Mouse (Mus musculus) heart, postnatal 36 days (tissue): Measurements from ENCODE around the gene Prame. TPM values are rescaled to one million over a fixed set of nuclear protein-coding genes. Genes with fewer than 3 reads are reported as not detected.
"Not testable (repeated sequence)": the region's sequence is repeated elsewhere in the genome, so short reads cannot be mapped to it uniquely, and the experiment has no call there.

Experiments used
- DNase-seq, 2 experiments: peaks; one replicate each; pipeline ENCODE4 v3.0.0; 2021 to 2022
- intact Hi-C: fragments of 180-260 bp; cut with DNase I; formaldehyde crosslinking; loops from one replicate; pipeline ENCODE4 v1.15.1; 2025
- total RNA-seq, 2 experiments: library from RNA; stranded (reverse); gene quantifications; 2 replicates each; pipeline ENCODE4 v1.2.3; 2021

Prame gene
- not detected for total RNA-seq

DNA sequence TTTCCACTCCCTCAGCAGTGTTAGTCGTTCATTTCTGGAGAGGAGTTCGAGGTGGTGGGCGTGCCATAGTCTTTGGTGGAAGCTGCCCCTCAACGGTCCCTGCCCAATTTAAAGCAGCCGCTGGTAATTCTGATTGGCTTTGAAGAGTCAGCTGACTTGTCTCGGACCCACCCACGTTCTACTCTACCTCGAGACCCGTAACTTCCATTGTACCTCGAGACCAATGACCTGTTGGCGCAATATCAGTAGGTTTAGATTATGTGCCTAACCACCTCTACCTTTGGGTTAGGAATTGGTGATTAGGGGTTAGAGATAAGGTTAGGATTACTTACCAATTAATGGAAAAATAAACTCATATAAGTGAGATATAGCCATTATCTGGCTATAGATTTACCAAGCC is at the start of gene Prame:
Gene Prame, minus strand, starts transcription at position 101 of the 400 bp plus-strand sequence.
- no peak for DNase-seq
- intact Hi-C loops = no loop called here

DNA sequence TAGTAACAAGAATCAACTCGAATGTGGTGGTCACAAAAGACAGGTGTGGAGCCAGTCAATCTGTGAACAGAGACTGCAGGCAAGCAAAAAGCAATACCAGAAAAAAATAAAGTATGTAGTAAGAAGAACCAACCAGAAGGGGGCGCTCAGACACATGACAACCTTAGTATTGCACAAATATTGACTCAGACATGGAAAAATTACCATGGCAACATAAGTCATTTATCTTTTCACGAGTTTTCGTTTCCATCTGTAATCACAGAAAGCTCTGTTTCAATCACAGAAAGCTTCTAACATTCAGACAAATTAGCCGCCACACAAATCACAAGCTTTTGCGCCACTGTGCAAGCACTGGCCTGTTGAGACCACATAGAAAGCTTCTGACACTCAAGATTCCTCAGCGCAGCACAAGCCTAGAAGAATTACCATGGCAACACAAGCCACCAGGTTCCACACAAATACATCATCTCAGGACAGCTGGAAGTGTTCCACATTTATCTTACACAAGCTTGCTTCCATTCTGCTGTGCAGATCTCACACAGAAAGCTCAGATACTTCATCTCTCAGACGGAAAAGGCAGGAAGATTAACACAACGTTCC is 24.8 kb upstream of the Prame start:
- intact Hi-C loops = loop anchor here (1.0 to 10.0 kb wide), 2 partner anchors 52 to 103 kb away; no protein-coding TSS in a partner anchor

DNA sequence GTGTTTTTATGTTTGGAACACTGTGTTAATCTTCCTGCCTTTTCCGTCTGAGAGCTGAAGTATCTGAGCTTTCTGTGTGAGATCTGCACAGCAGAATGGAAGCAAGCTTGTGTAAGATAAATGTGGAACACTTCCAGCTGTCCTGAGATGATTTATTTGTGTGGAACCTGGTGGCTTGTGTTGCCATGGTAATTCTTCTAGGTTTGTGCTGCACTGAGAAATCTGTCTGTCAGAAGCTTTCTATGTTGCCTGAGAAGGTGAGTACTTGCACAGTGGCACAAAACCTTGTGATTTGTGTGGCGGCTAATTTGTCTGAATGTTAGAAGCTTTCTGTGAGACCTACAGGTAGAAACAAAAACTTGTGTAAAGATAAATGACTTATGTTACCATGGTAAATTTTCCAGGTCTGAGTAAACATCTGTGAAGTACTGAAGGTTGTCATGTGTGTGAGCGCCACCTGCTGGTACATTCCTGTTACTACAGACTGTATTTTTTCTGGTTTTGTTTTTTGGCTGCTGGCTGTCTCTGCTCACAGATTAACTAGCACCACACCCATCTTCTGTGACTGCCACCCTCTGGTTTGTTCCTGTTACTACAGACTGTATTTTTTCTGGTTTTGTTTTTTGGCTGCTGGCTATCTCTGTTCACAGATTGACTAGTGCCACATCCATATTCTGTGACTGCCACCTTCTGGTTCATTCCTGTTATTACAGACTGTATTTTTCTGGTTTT is 26.0 kb downstream of the Prame start:
- intact Hi-C loops = loop anchor here (10.0 kb wide), 1 partner anchor 103 kb away; no protein-coding TSS in a partner anchor
- peak in 1 of 2 experiments; percentile 2 for DNase-seq

More for the DNA sequence above, 24.8 kb upstream of the Prame start:
- peak in 1 of 2 experiments; percentile 19 for DNase-seq

DNA sequence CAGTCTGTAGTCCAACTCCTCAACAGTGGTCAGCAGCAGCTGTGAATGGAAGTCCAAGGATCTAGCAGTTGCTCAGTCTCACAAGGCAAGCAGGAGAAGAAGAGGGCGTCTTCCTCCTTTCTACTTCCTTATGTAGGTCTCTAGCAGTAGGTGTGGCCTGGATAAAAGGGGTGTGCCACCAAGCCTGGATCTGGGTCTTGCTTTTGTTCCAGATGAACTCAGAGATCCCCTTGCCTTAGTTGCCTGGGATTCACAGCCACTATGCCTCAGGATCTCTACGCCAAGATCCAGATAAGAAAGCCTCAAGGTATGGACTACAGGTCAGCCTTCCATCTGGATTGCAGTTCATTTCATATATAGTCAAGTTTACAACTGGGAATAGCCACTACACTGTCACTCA is 28.8 kb downstream of the Prame start, which contains the start of gene Nxf7:
Gene Nxf7, minus strand, starts transcription at position 101 of the 400 bp plus-strand sequence.
- intact Hi-C loops = loop anchor here (2.0 kb wide), 1 partner anchor 50 kb away; no protein-coding TSS in a partner anchor
- no peak for DNase-seq

DNA sequence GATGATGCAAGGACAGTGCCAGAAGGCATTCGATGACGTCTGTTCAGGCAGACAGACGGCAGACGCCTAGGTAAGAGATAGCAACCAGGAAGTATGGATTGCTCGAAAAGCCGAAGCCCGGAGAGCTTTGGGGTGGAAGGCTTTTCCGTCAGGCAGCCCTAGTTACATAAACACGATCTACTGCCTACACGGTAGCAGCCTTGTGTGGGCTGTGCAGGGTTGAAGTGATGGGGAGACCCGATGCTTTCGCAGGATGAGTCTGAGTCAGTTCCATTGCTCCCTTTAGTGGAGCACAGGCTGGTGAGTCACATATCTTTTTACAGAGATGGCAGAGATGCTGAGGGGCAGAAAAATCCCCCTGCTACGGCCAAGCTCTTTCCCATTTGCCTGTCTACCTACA is 29.4 kb downstream of the Prame start:
- intact Hi-C loops = loop anchor here (2.0 kb wide), 1 partner anchor 51 kb away; no protein-coding TSS in a partner anchor
- DNase-seq = no peak

DNA sequence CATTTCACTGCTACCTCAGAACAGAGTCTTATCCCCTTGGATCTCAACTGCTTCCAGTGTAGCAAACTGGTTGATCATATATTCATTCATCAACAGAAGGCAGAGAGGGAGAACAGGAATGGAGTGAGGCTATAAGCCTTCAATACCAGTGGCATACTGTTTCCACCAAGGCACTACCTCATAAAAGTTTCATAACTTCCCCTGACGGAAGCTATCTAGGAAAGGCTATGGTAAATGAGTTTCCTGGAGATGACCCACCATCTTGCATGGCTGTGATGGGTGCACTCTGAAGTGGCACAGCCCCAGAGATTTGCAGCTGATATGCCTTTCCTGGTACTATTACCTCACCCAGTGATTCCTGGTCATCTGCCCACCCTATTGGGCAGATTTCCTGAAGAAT is 51.1 kb downstream of the Prame start:
- DNase-seq = no peak
- intact Hi-C loops = no loop called here

DNA sequence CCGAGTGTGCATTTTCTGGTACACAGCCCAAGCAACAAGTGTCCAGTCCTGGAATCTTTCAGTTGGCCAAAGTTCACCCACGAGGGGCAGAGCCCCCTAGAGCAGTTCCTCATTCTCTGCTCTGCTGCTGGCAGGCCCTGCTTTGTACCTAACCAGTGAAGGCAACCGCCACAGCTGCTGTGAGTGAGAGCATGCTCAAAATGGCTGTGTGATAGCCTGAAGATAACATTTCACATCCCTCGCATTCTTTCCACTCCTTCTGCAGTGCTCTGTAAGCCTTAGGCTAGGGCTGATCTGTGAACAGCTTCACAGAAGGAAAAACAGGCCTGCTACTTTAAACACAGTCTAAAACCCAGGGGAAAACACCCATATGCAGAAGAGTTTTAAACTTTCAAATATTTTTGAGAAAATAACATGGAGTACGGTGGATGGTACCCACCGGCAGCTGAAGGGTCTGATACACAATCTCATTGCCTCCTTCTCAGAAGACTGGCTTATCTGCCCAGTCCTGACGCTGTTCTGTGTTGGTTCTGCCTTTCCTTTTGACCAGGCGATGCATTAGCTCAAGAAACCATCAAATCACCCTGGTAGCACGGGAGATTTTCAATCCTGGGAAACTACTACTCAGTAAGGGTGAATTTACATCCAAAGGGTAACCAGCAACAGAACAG is 52.4 kb downstream of the Prame start:
- DNase-seq, intact Hi-C loops: not testable (repeated sequence)

DNA sequence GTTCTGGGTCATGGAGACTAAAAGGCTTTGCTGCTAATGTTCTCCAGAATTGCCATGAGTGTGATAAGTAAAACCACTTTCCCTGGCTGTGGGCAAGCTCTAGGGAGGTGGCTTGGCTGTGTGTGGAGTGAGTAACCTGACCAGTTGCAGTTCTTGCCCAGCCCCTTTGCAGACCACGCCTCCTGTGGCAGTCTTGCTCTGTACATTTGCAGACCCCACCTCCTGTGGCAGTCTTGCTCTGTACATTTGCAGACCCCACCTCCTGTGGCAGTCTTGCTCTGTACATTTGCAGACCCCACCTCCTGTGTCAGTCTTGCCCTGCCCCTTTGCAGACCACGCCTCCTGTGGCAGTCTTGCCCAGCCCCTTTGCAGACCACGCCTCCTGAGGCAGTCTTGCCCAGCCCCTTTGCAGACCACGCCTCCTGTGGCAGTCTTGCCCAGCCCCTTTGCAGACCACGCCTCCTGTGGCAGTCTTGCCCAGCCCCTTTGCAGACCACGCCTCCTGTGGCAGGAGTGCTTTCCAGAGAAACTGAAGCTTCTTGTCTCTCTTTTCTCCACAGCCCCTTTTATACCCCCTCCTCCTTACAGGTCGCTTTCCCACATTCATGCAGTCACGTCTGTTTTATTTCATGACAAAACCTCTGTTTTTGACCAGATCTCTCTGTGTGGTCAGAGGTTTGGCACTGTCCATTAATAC is 53.1 kb downstream of the Prame start:
- intact Hi-C loops, DNase-seq: not testable (repeated sequence)

DNA sequence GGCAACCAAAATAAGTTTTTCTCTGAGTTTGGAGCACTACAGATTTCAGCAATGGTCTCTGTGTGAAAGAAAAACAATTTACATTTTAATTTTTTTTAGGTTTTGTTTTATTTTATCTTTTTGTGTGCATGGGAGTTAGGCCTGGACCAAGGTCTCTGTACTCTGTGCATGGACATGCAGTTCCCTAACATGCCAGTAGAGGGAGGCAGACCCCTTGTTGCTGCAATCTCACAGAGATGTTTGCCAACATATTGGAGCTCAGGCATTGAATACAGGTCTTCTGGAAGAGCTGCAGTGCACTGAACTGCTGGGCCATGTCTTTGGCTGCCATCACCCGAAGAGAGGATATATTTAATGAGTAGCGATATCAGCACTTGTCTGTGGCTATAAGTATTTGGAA is 58.0 kb downstream of the Prame start:
- intact Hi-C loops = loop anchor here (5.0 kb wide), 2 partner anchors 183 to 228 kb away; partner anchors contain the start of gene Bhlhb9
- DNase-seq = peak; percentile 31 to 72

DNA sequence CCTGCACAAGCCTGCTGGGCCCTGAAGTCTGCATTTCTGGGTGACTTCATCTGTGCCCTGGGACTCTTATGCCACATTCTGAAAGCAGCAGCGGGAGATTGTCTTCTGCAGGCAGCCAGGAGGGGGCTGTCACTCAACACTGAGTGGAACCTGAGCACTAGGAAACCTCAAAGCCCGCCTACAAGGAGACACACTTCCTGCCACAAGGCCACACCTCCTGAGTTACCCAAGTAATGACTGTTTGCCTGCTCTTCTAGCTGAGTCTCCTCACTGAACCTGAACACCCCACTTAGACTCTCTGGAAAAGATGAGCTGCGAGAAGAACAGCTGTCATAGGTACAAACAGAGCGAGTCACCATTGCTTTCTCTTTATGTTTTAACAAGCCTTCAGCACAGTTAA is 62.6 kb downstream of the Prame start:
- not testable (repeated sequence) for DNase-seq
- intact Hi-C loops = loop anchor here (5.0 kb wide), 2 partner anchors 187 to 232 kb away; partner anchors contain the start of gene Bhlhb9

Other genes starting within 250 kb of the Prame start
- not detected for gene Gm7903, start 193.9 kb downstream of the Prame start, total RNA-seq
- gene AV320801, start 133.1 kb downstream of the Prame start, total RNA-seq = not detected
- under 1 TPM in 1 of 2 experiments, not detected in 1; 0.31 TPM for gene Nxf7, start 28.9 kb downstream of the Prame start, total RNA-seq
- gene Tcp11x2, start 66.1 kb upstream of the Prame start, total RNA-seq = not detected
- not detected for gene Tmsb15a, start 97.6 kb upstream of the Prame start, total RNA-seq
- 1 to 10 TPM; 5.6 to 6.9 TPM for gene Armcx5, start 115.0 kb upstream of the Prame start, total RNA-seq
- gene Gprasp1, start 115.0 kb upstream of the Prame start, total RNA-seq = 10 to 100 TPM; 16.4 to 17.5 TPM
- 10 to 100 TPM; 10.6 to 17.6 TPM for gene Bhlhb9, start 169.9 kb upstream of the Prame start, total RNA-seq
- 1 to 10 TPM; 1.7 to 1.8 TPM for gene Gprasp2, start 211.3 kb upstream of the Prame start, total RNA-seq